Mouse (Mus musculus) heart, postnatal 0 days (tissue): ENCODE data around the gene Nbl1. TPM values are rescaled to one million over a fixed set of nuclear protein-coding genes. Genes with fewer than 3 reads are reported as not detected.

ENCODE experiments used
- ATAC-seq: fragments of 200-750 bp; cut with Nextera tagmentation; 2 replicates; pipeline ENCODE4 v1.8.0; 2017; ENCODE audit warnings: low read depth, moderate number of reproducible peaks, moderate library complexity; ENCODE audit not compliant: insufficient read depth
- DNase-seq: peaks from one replicate; pipeline ENCODE4 v3.0.0-alpha.2; 2016; ENCODE audit warnings: low spot score
- H3K27ac ChIP-seq: fragments of 300-500 bp; sonication (generic); 2 replicates; pipeline ENCODE4 v1.5.1; 2014; ENCODE audit warnings: low read depth, mild to moderate bottlenecking
- H3K27me3 ChIP-seq: fragments of 300-500 bp; sonication (generic); 2 replicates; pipeline ENCODE4 v1.6.1; 2014; ENCODE audit warnings: low read length, mixed read lengths; ENCODE audit not compliant: control insufficient read depth, insufficient read depth
- H3K36me3 ChIP-seq: fragments of 300-500 bp; sonication (generic); replicated peaks from 2 replicates; pipeline ENCODE4 v1.6.1; 2014; ENCODE audit warnings: low read length, mixed read lengths; ENCODE audit not compliant: control insufficient read depth, insufficient read depth
- H3K4me1 ChIP-seq: fragments of 300-500 bp; sonication (generic); 2 replicates; pipeline ENCODE4 v1.6.1; 2014; ENCODE audit warnings: antibody characterized with exemption; ENCODE audit not compliant: control insufficient read depth, insufficient read depth
- H3K4me2 ChIP-seq: fragments of 300-500 bp; sonication (generic); 2 replicates; pipeline ENCODE4 v1.6.1; 2014; ENCODE audit warnings: low read depth, mild to moderate bottlenecking, low read length, moderate library complexity
- H3K4me3 ChIP-seq: fragments of 300-500 bp; sonication (generic); 2 replicates; pipeline ENCODE4 v1.5.1; 2014; ENCODE audit warnings: low read depth, low read length
- H3K9ac ChIP-seq: fragments of 300-500 bp; sonication (generic); replicated peaks from 2 replicates; pipeline ENCODE4 v1.6.1; 2014; ENCODE audit warnings: low read depth, low read length, mixed read lengths
- H3K9me3 ChIP-seq: fragments of 300-500 bp; sonication (generic); replicated peaks from 2 replicates; pipeline ENCODE4 v1.6.1; 2016; ENCODE audit warnings: low read length; ENCODE audit not compliant: control insufficient read depth
- CTCF ChIP-seq: IDR thresholded peaks from 2 replicates; pipeline ENCODE4 v1.5.1; 2016; ENCODE audit warnings: antibody characterized with exemption, control low read depth, low read depth
- EP300 ChIP-seq: IDR thresholded peaks from 2 replicates; pipeline ENCODE4 v1.6.1; 2016; ENCODE audit warnings: antibody characterized with exemption, low read depth
- WGBS: fragments of 180-500 bp; shearing (Covaris S2); extraction: QIAGEN DNeasy Blood & Tissue Kit; methylation state at CpG from one replicate; pipeline ENCODE4 v1.1.7; 2014; 5-methylcytosine and 5-hydroxymethylcytosine counted together
- polyA plus RNA-seq: library from polyadenylated mRNA; unstranded; fragments of >200 nt; fragmentation: Nextera tagmentation; extraction: Ambion mirVana; gene quantifications from 2 replicates; pipeline ENCODE4 v1.2.1, GENCODE M21; 2015
- total RNA-seq: library from RNA; depleted of rRNA; stranded (reverse); fragments of >200 nt; gene quantifications from 2 replicates; pipeline ENCODE4 v1.2.3, GENCODE M21; 2014; ENCODE audit warnings: low replicate concordance

Gene Nbl1
- total and polyA plus RNA-seq, 2 experiments from 2014 or later: 14.2 to 55.8 TPM

DNA sequence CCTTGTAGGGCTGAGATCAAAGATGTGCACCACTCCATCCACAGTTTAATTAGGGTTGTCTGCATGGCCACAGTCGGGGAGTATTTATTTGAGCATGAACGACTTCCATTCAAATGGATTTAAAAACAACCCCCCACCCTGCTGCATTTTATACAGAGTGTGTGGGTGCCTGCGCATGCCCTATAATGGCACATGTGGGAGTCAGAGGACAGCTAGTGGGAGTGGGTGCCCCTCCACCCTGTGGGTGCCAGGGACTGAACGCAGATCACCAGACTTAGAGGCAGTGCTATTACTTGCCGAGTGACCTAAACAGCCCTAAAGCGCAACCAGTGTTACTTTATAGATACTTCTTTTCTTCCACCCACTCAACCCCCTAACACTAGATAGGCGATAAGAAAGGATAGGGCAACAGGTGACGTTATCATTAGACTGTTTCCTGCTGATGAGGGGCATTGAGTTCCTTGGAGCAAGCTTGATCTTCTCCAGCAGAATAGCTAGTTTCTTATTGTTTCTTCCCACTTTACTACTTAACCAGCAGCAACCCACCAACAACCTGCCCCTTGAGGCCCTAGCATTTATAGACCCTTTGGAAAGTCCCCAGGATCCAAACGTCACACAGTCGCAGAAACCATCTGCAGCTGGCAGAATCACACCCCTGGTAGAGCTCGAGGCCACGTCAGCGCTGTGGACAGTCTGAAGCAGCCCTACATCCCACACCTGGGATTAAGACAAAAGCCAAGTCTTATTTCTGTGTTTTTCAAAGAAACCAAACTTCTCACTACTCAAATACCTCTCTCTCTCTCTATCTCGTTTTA is 39.3 kb upstream of the Nbl1 start:
- H3K27me3 ChIP-seq: no peaks in the 10 kb centered on the region
- peaks cover 14% of the 10 kb centered on the region for H3K4me1 ChIP-seq
- no peak overlapping the region for H3K9ac ChIP-seq
- 82% methylated on average over 14 of the region's 14 CpGs for WGBS
- H3K36me3 ChIP-seq: no peaks in the 10 kb centered on the region
- TF ChIP-seq EP300: no peak
- no peak for TF ChIP-seq CTCF
- no peak for ATAC-seq
- H3K4me3 ChIP-seq: no peak overlapping the region
- no peaks in the 10 kb centered on the region for H3K9me3 ChIP-seq
- H3K27ac ChIP-seq: 0 out of 2 replicates have a peak overlapping the region, but pooled peaks have one; percentile 43
- no peak overlapping the region for H3K4me2 ChIP-seq
- DNase-seq: no peak

DNA sequence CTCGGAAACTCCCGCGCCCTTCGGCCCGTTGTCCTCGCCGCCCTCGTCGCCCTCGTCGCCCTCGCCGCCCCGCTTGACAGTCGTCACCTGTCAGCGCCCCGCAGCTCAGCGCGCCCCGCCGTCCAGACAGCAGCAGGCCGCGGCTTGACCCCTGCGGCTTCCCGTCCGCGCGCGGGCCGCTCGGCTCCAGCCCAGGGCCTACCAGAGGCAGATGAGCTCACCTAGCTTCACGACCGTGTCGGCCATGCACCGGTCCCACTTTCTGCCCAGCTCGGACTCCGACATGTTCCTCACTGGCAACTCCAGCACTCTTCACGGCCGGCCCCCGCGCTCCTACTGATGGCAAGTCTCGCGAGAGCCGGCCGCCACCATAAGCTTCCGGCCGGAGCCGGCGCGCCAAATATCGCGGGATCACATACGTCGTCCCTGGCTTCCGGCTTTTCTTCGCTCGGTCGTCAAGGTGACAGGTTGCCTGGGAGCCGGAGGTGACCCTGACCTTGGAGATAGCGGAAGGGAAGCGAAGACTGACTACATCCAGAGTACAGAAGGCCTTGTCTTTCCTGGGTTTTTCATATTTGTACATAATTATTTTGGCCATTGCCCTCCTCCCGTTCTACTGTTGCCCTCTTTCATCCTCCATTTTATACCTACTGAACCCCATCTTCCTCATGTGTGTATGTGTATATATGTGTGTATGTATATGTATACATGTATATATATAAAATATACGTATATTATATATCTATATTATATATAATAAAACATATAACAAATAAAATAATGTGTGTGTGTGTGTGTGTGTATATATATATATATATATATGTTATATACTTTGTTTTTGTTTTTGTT is 38.1 kb upstream of the Nbl1 start, which contains the start of gene Minos1:
TSS of gene Minos1 (minus strand) at position 413 of the 849 bp plus-strand sequence.
- Histone ChIP-seq H3K4me1 (peaks cover 14% of the 10 kb centered on the region), H3K27ac (peak within 1 kb of the TSS; percentile 97), H3K9me3 (no peaks in the 10 kb centered on the region), H3K36me3 (no peaks in the 10 kb centered on the region), H3K9ac (peak within 1 kb of the TSS; percentile 97), H3K4me2 (peak within 1 kb of the TSS; percentile 89), H3K4me3 (peak within 1 kb of the TSS; percentile 96), H3K27me3 (no peaks in the 10 kb centered on the region)
- under 1% methylated on average over 63 of the region's 63 CpGs for WGBS
- DNase-seq (peak; percentile 99), ATAC-seq (peak; percentile 97)
- TF ChIP-seq EP300: peak; percentile 99
- no peak for TF ChIP-seq CTCF

DNA sequence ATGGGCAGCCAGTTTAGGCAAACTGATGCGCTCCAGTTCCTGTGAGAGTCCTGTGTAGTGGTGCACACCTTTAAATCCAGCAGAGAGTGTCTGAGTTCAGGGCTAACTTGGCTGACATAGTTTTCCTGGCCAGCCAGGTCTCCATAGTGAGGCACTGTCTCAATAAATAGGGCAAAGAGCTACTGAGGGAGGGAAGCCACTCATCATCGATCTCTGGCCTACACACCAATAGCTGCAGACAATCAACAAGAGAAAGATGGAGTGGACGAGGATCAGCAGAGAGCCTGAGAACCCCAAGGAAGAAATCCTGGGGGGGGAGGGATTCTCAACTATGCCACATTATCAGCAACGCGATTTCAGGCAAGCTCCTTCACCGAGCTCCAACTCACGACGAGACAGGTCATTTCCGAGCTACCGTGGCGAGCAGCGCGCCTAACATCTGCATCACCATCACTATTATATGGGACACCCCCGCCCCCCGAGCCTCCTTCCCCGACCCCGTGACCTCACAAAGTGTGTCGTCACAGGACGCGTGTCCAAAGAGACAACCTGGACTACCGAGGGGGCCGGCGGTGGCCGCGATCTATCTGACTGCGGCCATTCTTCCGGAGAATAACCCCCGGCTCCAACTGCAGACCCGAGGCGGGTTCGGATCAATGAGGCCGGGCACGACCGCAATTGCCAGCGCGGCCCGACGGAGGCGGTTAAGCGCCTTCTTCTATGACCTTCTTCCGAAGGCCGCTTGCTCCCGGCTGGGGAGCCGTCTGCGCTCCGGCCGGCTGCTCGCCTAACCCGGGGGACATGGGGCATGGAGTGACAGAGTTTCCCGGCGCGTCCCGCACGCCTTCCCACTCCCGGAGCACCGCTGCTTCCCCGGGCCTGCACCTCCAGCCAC is 37.3 kb upstream of the Nbl1 start:
- no peaks in the 10 kb centered on the region for H3K36me3 ChIP-seq
- H3K9me3 ChIP-seq: no peaks in the 10 kb centered on the region
- peak overlapping the region; percentile 96 for H3K4me3 ChIP-seq
- TF ChIP-seq CTCF: no peak
- no peak for TF ChIP-seq EP300
- 2% methylated on average over 57 of the region's 57 CpGs for WGBS
- DNase-seq: peak; percentile 48
- H3K27me3 ChIP-seq: no peaks in the 10 kb centered on the region
- peak overlapping the region; percentile 97 for H3K27ac ChIP-seq
- H3K9ac ChIP-seq: peak overlapping the region; percentile 97
- peak overlapping the region; percentile 89 for H3K4me2 ChIP-seq
- H3K4me1 ChIP-seq: peaks cover 14% of the 10 kb centered on the region
- ATAC-seq: peak; percentile 34

GRCm38 (mm10) chr4:139126475-139126874 is 33.7 kb upstream of the Nbl1 start:
- Histone ChIP-seq H3K36me3 (no peaks in the 10 kb centered on the region), H3K27ac (no peak overlapping the region), H3K4me3 (no peak overlapping the region), H3K4me2 (no peak overlapping the region), H3K9me3 (no peaks in the 10 kb centered on the region), H3K4me1 (peaks cover 14% of the 10 kb centered on the region), H3K27me3 (no peaks in the 10 kb centered on the region), H3K9ac (no peak overlapping the region)
- ATAC-seq (no peak), DNase-seq (no peak)
- TF ChIP-seq EP300: no peak
- TF ChIP-seq CTCF: no peak
- WGBS: 88% methylated on average over 3 of the region's 3 CpGs

DNA sequence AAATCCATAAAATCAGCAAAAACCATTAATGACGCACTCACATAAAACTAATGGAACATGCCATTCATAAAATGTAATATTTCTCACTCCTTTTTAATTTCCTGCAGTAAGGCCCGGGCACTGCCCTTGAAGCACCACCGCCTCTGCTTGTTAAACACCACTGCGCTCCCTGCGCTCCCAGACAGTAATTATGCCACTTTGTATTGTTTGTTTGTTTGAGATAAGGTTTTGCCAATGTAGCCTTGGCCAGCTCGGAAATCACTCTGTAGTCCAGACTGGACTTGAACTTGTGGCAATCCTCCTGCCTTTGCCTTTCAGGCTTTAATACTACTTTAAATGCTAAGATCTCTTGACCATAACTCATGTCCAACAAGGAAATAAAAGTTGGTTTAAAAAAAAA is 32.1 kb upstream of the Nbl1 start:
- no peak overlapping the region for H3K4me3 ChIP-seq
- ATAC-seq (no peak), DNase-seq (no peak)
- no peak overlapping the region for H3K27ac ChIP-seq
- 64% methylated on average over 6 of the region's 6 CpGs for WGBS
- no peak overlapping the region for H3K4me2 ChIP-seq
- TF ChIP-seq EP300: no peak
- no peak for TF ChIP-seq CTCF
- H3K27me3 ChIP-seq: no peaks in the 10 kb centered on the region
- no peaks in the 10 kb centered on the region for H3K9me3 ChIP-seq
- H3K4me1 ChIP-seq: peaks cover 14% of the 10 kb centered on the region
- no peaks in the 10 kb centered on the region for H3K36me3 ChIP-seq
- no peak overlapping the region for H3K9ac ChIP-seq
